8 mouse cellular contexts compared by ENCODE assay signal in genomic region chr16:58408062-58408486, GRCm38 (mm10). TPM values are rescaled to one million over a fixed set of nuclear protein-coding genes. Genes with fewer than 3 reads are reported as not detected.
DNase-seq lines count a peak whose midpoint lies in the region; ATAC-seq and TF ChIP-seq lines count a peak whose summit lies in the region.

Gene Dcbld2 (plus strand): TSS chr16:58408443.

- no peaks in the 10 kb centered on the region for H3K9me3 ChIP-seq in E14TG2a.4 (ENCODE audit: low read length)
- no peaks in the 10 kb centered on the region for H3K9me3 ChIP-seq in forebrain, embryonic 12.5 days
- no peaks in the 10 kb centered on the region for H3K9me3 ChIP-seq in heart, postnatal 0 days (replicated peaks; ENCODE audit: control insufficient read depth, low read length)
- H3K9me3 ChIP-seq in liver, embryonic 16.5 days (replicated peaks; ENCODE audit: control insufficient read depth, low read length) = no peaks in the 10 kb centered on the region
- no peaks in the 10 kb centered on the region for H3K9me3 ChIP-seq in neural tube, embryonic 13.5 days

- TF ChIP-seq POLR2A in testis, adult 2 months (IDR thresholded peaks at IDR 0.05; ENCODE audit: control insufficient read depth, low read depth, low read length) = no peak

- TF ChIP-seq CTCF in E14TG2a.4 (conservative IDR thresholded peaks at IDR 0.05; ENCODE audit: low read length) = no peak
- TF ChIP-seq CTCF in heart, postnatal 0 days (IDR thresholded peaks at IDR 0.05; ENCODE audit: low read depth) = no peak
- TF ChIP-seq CTCF in testis, adult 2 months (IDR thresholded peaks at IDR 0.05; ENCODE audit: control insufficient read depth, insufficient read depth, insufficient replicate concordance, low read depth, low read length) = no peak

- WGBS in forebrain, embryonic 12.5 days = under 1% methylated on average over 32 of the region's 32 CpGs
- WGBS in heart, postnatal 0 days = under 1% methylated on average over 24 of the region's 32 CpGs
- WGBS in liver, embryonic 16.5 days (ENCODE audit: insufficient replicate concordance) = 0% methylated on average over 31 of the region's 32 CpGs
- 2% methylated on average over 32 of the region's 32 CpGs for WGBS in neural tube, embryonic 13.5 days

- peak; percentile 95 for DNase-seq in c-Kit-positive CD71-positive TER-119-positive erythroid progenitor cells, embryonic 14.5 days (ENCODE audit: low spot score)
- peak; percentile 100 for DNase-seq in heart, postnatal 0 days (ENCODE audit: low spot score)
- DNase-seq in kidney, postnatal 4 days = peak; percentile 98 to 99

- H3K27me3 ChIP-seq in E14TG2a.4 (ENCODE audit: insufficient read depth, low read length) = 0 out of 2 replicates have a peak, but pooled peaks cover 2% of the 10 kb centered on the region
- no peaks in the 10 kb centered on the region for H3K27me3 ChIP-seq in forebrain, embryonic 12.5 days
- H3K27me3 ChIP-seq in heart, postnatal 0 days (ENCODE audit: control insufficient read depth, insufficient read depth, low read length) = no peaks in the 10 kb centered on the region
- peaks cover 23% of the 10 kb centered on the region for H3K27me3 ChIP-seq in liver, embryonic 16.5 days (ENCODE audit: control insufficient read depth, insufficient read depth, low read depth, low read length)
- no peaks in the 10 kb centered on the region for H3K27me3 ChIP-seq in neural tube, embryonic 13.5 days
- no peaks in the 10 kb centered on the region for H3K27me3 ChIP-seq in testis, adult 2 months (ENCODE audit: control insufficient read depth, insufficient read depth, low read length)

- no peaks in the 10 kb centered on the region for H3K36me3 ChIP-seq in E14TG2a.4 (ENCODE audit: insufficient read depth, low read length)
- H3K36me3 ChIP-seq in forebrain, embryonic 12.5 days (replicated peaks) = no peaks in the 10 kb centered on the region
- no peaks in the 10 kb centered on the region for H3K36me3 ChIP-seq in heart, postnatal 0 days (replicated peaks; ENCODE audit: control insufficient read depth, insufficient read depth, low read length)
- H3K36me3 ChIP-seq in liver, embryonic 16.5 days (ENCODE audit: control insufficient read depth, insufficient read depth) = no peaks in the 10 kb centered on the region
- no peaks in the 10 kb centered on the region for H3K36me3 ChIP-seq in neural tube, embryonic 13.5 days
- no peaks in the 10 kb centered on the region for H3K36me3 ChIP-seq in testis, adult 2 months (ENCODE audit: control insufficient read depth, insufficient read depth, low read length)

- peak within 1 kb of the TSS; percentile 87 for H3K9ac ChIP-seq in forebrain, embryonic 12.5 days
- peak within 1 kb of the TSS; percentile 96 for H3K9ac ChIP-seq in heart, postnatal 0 days (replicated peaks; ENCODE audit: low read depth, low read length)
- H3K9ac ChIP-seq in liver, embryonic 16.5 days (ENCODE audit: low read depth, low read length) = peak within 1 kb of the TSS; percentile 72
- H3K9ac ChIP-seq in neural tube, embryonic 13.5 days = peak within 1 kb of the TSS; percentile 93

- peak within 1 kb of the TSS; percentile 62 for H3K4me2 ChIP-seq in forebrain, embryonic 12.5 days
- H3K4me2 ChIP-seq in heart, postnatal 0 days (ENCODE audit: low read depth, low read length) = peak within 1 kb of the TSS; percentile 90
- peak within 1 kb of the TSS; percentile 66 for H3K4me2 ChIP-seq in liver, embryonic 16.5 days (ENCODE audit: low read depth, low read length)
- H3K4me2 ChIP-seq in neural tube, embryonic 13.5 days = peak within 1 kb of the TSS; percentile 80

- 0 out of 2 replicates have a peak, but pooled peaks have one; percentile 49 for TF ChIP-seq EP300 in heart, postnatal 0 days (IDR thresholded peaks at IDR 0.05; ENCODE audit: low read depth)

- peaks cover 21% of the 10 kb centered on the region for H3K4me1 ChIP-seq in E14TG2a.4 (replicated peaks; ENCODE audit: low read depth, low read length)
- H3K4me1 ChIP-seq in forebrain, embryonic 12.5 days = peaks cover 14% of the 10 kb centered on the region
- H3K4me1 ChIP-seq in heart, postnatal 0 days (ENCODE audit: control insufficient read depth, insufficient read depth) = peaks cover 7% of the 10 kb centered on the region
- H3K4me1 ChIP-seq in liver, embryonic 16.5 days (ENCODE audit: control insufficient read depth, low read depth, low read length) = peaks cover 5% of the 10 kb centered on the region; the same call in 1 of the 2 replicates
- H3K4me1 ChIP-seq in neural tube, embryonic 13.5 days (replicated peaks) = peaks cover 55% of the 10 kb centered on the region
- H3K4me1 ChIP-seq in testis, adult 2 months (ENCODE audit: control insufficient read depth, insufficient read depth, low read length) = no peaks in the 10 kb centered on the region

- peak; percentile 99 for ATAC-seq in forebrain, embryonic 12.5 days (ENCODE audit: low FRiP score)
- ATAC-seq in heart, postnatal 0 days (ENCODE audit: insufficient read depth, low read depth) = peak; percentile 100
- ATAC-seq in liver, embryonic 16.5 days (ENCODE audit: low read depth) = peak; percentile 100
- ATAC-seq in neural tube, embryonic 13.5 days (ENCODE audit: low read depth) = peak; percentile 100

- peak within 1 kb of the TSS; percentile 90 for H3K4me3 ChIP-seq in E14TG2a.4 (replicated peaks; ENCODE audit: low read length)
- H3K4me3 ChIP-seq in forebrain, embryonic 12.5 days (replicated peaks) = peak within 1 kb of the TSS; percentile 86
- H3K4me3 ChIP-seq in heart, postnatal 0 days (ENCODE audit: low read depth, low read length) = peak within 1 kb of the TSS; percentile 98
- peak within 1 kb of the TSS; percentile 64 for H3K4me3 ChIP-seq in liver, embryonic 16.5 days (ENCODE audit: low read depth, low read length)
- H3K4me3 ChIP-seq in neural tube, embryonic 13.5 days = peak within 1 kb of the TSS; percentile 98
- H3K4me3 ChIP-seq in testis, adult 2 months (ENCODE audit: control insufficient read depth, low read depth, low read length) = peak within 1 kb of the TSS; percentile 92

- peak within 1 kb of the TSS; percentile 91 for H3K27ac ChIP-seq in forebrain, embryonic 12.5 days
- H3K27ac ChIP-seq in heart, postnatal 0 days (ENCODE audit: low read depth) = peak within 1 kb of the TSS; percentile 95
- H3K27ac ChIP-seq in liver, embryonic 16.5 days (ENCODE audit: low read length) = no peak within 1 kb of the TSS
- peak within 1 kb of the TSS; percentile 92 for H3K27ac ChIP-seq in neural tube, embryonic 13.5 days (replicated peaks)
- peak within 1 kb of the TSS; percentile 70 for H3K27ac ChIP-seq in testis, adult 2 months (ENCODE audit: control insufficient read depth, insufficient read depth, low read depth, low read length)

RNA-seq across cellular contexts. Expression of gene Dcbld2, which starts in this region (rescaled TPM):
- 8.4 and 9.0 TPM in 2 replicates for polyA plus RNA-seq in forebrain, embryonic 12.5 days (2016; fragmentation: Nextera tagmentation; extraction: Ambion mirVana)
- total RNA-seq in heart, postnatal 0 days (2014; rRNA removed; ENCODE audit: low replicate concordance) = 26.5 and 38.4 TPM in 2 replicates
- 3.9 and 4.1 TPM in 2 replicates for polyA plus RNA-seq in heart, postnatal 0 days (2015; fragmentation: Nextera tagmentation; extraction: Ambion mirVana)
- 0.42 and 0.66 TPM in 2 replicates for polyA plus RNA-seq in liver, embryonic 16.5 days (2015; fragmentation: Nextera tagmentation; extraction: Ambion mirVana)
- polyA plus RNA-seq in neural tube, embryonic 13.5 days (2015; fragmentation: Nextera tagmentation; extraction: Ambion mirVana) = 4.8 and 5.9 TPM in 2 replicates
- 19.6 and 24.4 TPM in 2 replicates for polyA plus RNA-seq in testis, adult 2 months (2012; rRNA removed)

Comparison
In these comparisons a context has a peak if more than half of its experiments do, and no peak if none do; other contexts are left out.
1. Peak in ATAC-seq, H3K4me3 ChIP-seq, H3K9ac ChIP-seq and H3K4me2 ChIP-seq in liver, embryonic 16.5 days; RNA of the gene not detected or under 1 TPM.